Mouse (Mus musculus): ENCODE results near the gene Glo1. TPM values are rescaled to one million over a fixed set of nuclear protein-coding genes. Genes with fewer than 3 reads are reported as not detected.
A peak's percentile ranks its signal among the peaks of the same experiment; 100 is the strongest.
"Not testable (repeated sequence)": the region's sequence is repeated elsewhere in the genome, so short reads cannot be mapped to it uniquely, and the experiment has no call there.

Gene Glo1
- 100 to 1,000 TPM; 146 to 164 TPM for total RNA-seq (2021)
- 65.7 and 118 TPM in 2 replicates for polyA plus RNA-seq (2012; rRNA removed)
- long read RNA-seq, full-length matches to known transcripts: 349 of 363 reads
- long read RNA-seq, partial matches to known transcripts: 1 of 363 reads
- long read RNA-seq, other reads (novel, unspliced or antisense): 13 of 363 reads

GRCm38 (mm10) chr17:30626719-30627118 is at the start of gene Glo1:
Gene Glo1, minus strand, starts transcription at chr17:30626871.
- H3K27ac ChIP-seq; H3K36me3 ChIP-seq (ENCODE audit: control insufficient read depth, insufficient read depth, low read length); H3K79me2 ChIP-seq (replicated peaks; ENCODE audit: control insufficient read depth, insufficient read depth, low read length); H3K9ac ChIP-seq (ENCODE audit: low read depth, low read length); intact Hi-C loops (cut with DNase I); H3K4me3 ChIP-seq; H3K27me3 ChIP-seq (ENCODE audit: control insufficient read depth, insufficient read depth, low read length); DNase-seq; H3K4me1 ChIP-seq (ENCODE audit: control insufficient read depth, insufficient read depth, low read length): not testable (repeated sequence)
- no CpG with 5 or more reads among the region's 20 CpGs for WGBS

DNA sequence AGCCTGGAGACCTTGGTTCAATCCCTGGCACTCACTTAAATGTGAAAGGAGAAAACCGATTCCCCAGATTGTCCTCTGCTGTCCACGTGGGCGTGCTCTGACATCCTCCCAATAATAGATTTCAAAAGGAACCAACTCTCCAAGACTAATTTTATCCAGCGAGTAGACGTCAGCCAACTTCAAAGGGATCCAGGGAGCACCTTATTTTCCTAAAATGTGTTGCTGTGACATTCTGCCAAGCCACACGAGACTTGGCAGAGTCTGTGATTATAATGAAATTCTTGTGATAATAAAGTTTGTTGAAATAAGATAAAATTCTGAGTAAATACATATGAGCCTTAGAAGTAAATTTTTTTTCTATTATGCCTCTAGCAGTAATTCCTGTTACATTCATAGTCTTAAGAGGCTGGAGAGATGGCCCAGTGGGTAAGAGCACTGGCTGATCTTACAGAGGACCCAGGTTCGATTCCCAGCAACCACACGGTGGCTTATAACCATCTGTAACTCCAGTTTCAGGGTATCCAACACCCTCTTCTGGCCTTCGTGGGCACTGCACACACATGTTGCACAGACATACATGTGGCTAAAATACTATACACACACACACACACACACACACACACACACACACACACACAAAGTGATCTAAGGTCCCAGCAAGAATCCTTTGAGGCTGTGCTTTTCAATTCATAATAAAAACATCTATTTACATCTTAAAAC is 48.5 kb upstream of the Glo1 start:
- no peak overlapping the region for H3K9ac ChIP-seq (ENCODE audit: low read depth, low read length)
- H3K79me2 ChIP-seq (replicated peaks; ENCODE audit: control insufficient read depth, insufficient read depth, low read length): no peaks in the 10 kb centered on the region
- no peaks in the 10 kb centered on the region for H3K36me3 ChIP-seq (ENCODE audit: control insufficient read depth, insufficient read depth, low read length)
- DNase-seq: no peak
- no peak overlapping the region for H3K4me3 ChIP-seq
- peaks cover 1% of the 10 kb centered on the region; the same call in 1 of the 2 replicates for H3K27me3 ChIP-seq (ENCODE audit: control insufficient read depth, insufficient read depth, low read length)
- H3K27ac ChIP-seq: no peak overlapping the region
- no peak for TF ChIP-seq EP300 (IDR thresholded peaks at IDR 0.05; ENCODE audit: insufficient read depth, low read depth, low read length)
- 70% methylated on average over 9 of the region's 9 CpGs for WGBS
- no peaks in the 10 kb centered on the region for H3K4me1 ChIP-seq (ENCODE audit: control insufficient read depth, insufficient read depth, low read length)
- intact Hi-C loops (cut with DNase I): no loop called here

GRCm38 (mm10) chr17:30673023-30673422 is 46.4 kb upstream of the Glo1 start:
- Histone ChIP-seq H3K36me3 (ENCODE audit: control insufficient read depth, insufficient read depth, low read length) (no peaks in the 10 kb centered on the region), H3K27ac (no peak overlapping the region), H3K4me1 (ENCODE audit: control insufficient read depth, insufficient read depth, low read length) (no peaks in the 10 kb centered on the region), H3K79me2 (replicated peaks; ENCODE audit: control insufficient read depth, insufficient read depth, low read length) (no peaks in the 10 kb centered on the region), H3K9ac (ENCODE audit: low read depth, low read length) (no peak overlapping the region), H3K4me3 (no peak overlapping the region), H3K27me3 (ENCODE audit: control insufficient read depth, insufficient read depth, low read length) (peaks cover 1% of the 10 kb centered on the region; the same call in 1 of the 2 replicates)
- 86% methylated on average over 6 of the region's 6 CpGs for WGBS
- intact Hi-C loops (cut with DNase I): no loop called here
- no peak for DNase-seq
- TF ChIP-seq CTCF (IDR thresholded peaks at IDR 0.05): peak; percentile 20
- no peak for TF ChIP-seq EP300 (IDR thresholded peaks at IDR 0.05; ENCODE audit: insufficient read depth, low read depth, low read length)

- no peak for DNase-seq
- H3K9ac ChIP-seq (ENCODE audit: low read depth, low read length): no peak overlapping the region
- no peaks in the 10 kb centered on the region for H3K36me3 ChIP-seq (ENCODE audit: control insufficient read depth, insufficient read depth, low read length)
- TF ChIP-seq CTCF (IDR thresholded peaks at IDR 0.05): no peak
- H3K27ac ChIP-seq: no peak overlapping the region
- H3K4me3 ChIP-seq: no peak overlapping the region
- no peaks in the 10 kb centered on the region for H3K4me1 ChIP-seq (ENCODE audit: control insufficient read depth, insufficient read depth, low read length)
- H3K79me2 ChIP-seq (replicated peaks; ENCODE audit: control insufficient read depth, insufficient read depth, low read length): no peaks in the 10 kb centered on the region
- WGBS: 89% methylated on average over 4 of the region's 4 CpGs
- H3K27me3 ChIP-seq (ENCODE audit: control insufficient read depth, insufficient read depth, low read length): peaks cover 1% of the 10 kb centered on the region; the same call in 1 of the 2 replicates
- intact Hi-C loops (cut with DNase I): no loop called here
Observed at GRCm38 (mm10) chr17:30672556-30672955, 45.9 kb upstream of the Glo1 start.

GRCm38 (mm10) chr17:30664856-30665255 is 38.2 kb upstream of the Glo1 start:
- H3K4me1 ChIP-seq (ENCODE audit: control insufficient read depth, insufficient read depth, low read length): no peaks in the 10 kb centered on the region
- TF ChIP-seq EP300 (IDR thresholded peaks at IDR 0.05; ENCODE audit: insufficient read depth, low read depth, low read length): no peak
- WGBS: 79% methylated on average over 5 of the region's 5 CpGs
- DNase-seq: no peak
- H3K79me2 ChIP-seq (replicated peaks; ENCODE audit: control insufficient read depth, insufficient read depth, low read length): no peaks in the 10 kb centered on the region
- no peaks in the 10 kb centered on the region for H3K27me3 ChIP-seq (ENCODE audit: control insufficient read depth, insufficient read depth, low read length)
- intact Hi-C loops (cut with DNase I): no loop called here
- no peak overlapping the region for H3K4me3 ChIP-seq
- H3K36me3 ChIP-seq (ENCODE audit: control insufficient read depth, insufficient read depth, low read length): no peaks in the 10 kb centered on the region
- no peak overlapping the region for H3K9ac ChIP-seq (ENCODE audit: low read depth, low read length)
- H3K27ac ChIP-seq: no peak overlapping the region

DNA sequence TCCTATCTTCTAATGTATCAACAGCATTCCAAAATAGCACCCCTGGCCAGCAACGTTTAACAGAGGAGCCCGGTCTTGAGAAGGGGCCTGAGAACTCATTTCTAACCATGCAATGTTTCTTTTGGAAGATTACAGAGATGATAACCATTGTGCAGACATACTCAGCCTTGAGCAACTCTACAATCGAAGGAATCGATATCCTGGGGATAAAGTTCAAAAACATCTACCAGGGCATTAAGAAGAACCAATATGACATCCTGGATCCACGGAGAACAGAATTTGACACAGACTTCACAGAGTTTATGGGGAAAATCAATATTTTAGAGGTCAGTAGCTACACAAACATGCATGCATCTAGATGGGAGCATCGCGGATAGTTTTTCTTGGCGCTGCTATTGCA is 36.5 kb upstream of the Glo1 start:
- H3K27ac ChIP-seq: no peak overlapping the region
- TF ChIP-seq EP300 (IDR thresholded peaks at IDR 0.05; ENCODE audit: insufficient read depth, low read depth, low read length) (no peak), CTCF (IDR thresholded peaks at IDR 0.05) (no peak), POLR2A (IDR thresholded peaks at IDR 0.05; ENCODE audit: insufficient read depth, low read depth, low read length) (no peak)
- no peaks in the 10 kb centered on the region for H3K79me2 ChIP-seq (replicated peaks; ENCODE audit: control insufficient read depth, insufficient read depth, low read length)
- no peak for DNase-seq
- no peaks in the 10 kb centered on the region for H3K27me3 ChIP-seq (ENCODE audit: control insufficient read depth, insufficient read depth, low read length)
- H3K36me3 ChIP-seq (ENCODE audit: control insufficient read depth, insufficient read depth, low read length): no peaks in the 10 kb centered on the region
- WGBS: 86% methylated on average over 8 of the region's 8 CpGs
- H3K4me1 ChIP-seq (ENCODE audit: control insufficient read depth, insufficient read depth, low read length): no peaks in the 10 kb centered on the region
- no peak overlapping the region for H3K4me3 ChIP-seq
- intact Hi-C loops (cut with DNase I): no loop called here
- H3K9ac ChIP-seq (ENCODE audit: low read depth, low read length): no peak overlapping the region
